Mouse (Mus musculus) G1E (cell line): ENCODE data around the gene Aqp5.

Experiments
- CTCF ChIP-seq: IDR thresholded peaks from 2 replicates; pipeline ENCODE4 v1.5.1; 2012; ENCODE audit warnings: low read depth, low read length, inconsistent platforms, mixed read lengths
- GATA1 ChIP-seq: IDR thresholded peaks from 2 replicates; pipeline ENCODE4 v1.6.1; 2012; ENCODE audit warnings: borderline replicate concordance, low read length, inconsistent platforms, mixed read lengths
- POLR2AphosphoS5 ChIP-seq: IDR thresholded peaks from 2 replicates; pipeline ENCODE4 v1.6.1; 2012; ENCODE audit warnings: low read depth, low read length, inconsistent platforms; ENCODE audit not compliant: insufficient replicate concordance
- TAL1 ChIP-seq: conservative IDR thresholded peaks from 2 replicates; pipeline ENCODE4 v1.6.1; 2012; ENCODE audit warnings: low read depth, low read length, inconsistent platforms, mixed read lengths

DNA sequence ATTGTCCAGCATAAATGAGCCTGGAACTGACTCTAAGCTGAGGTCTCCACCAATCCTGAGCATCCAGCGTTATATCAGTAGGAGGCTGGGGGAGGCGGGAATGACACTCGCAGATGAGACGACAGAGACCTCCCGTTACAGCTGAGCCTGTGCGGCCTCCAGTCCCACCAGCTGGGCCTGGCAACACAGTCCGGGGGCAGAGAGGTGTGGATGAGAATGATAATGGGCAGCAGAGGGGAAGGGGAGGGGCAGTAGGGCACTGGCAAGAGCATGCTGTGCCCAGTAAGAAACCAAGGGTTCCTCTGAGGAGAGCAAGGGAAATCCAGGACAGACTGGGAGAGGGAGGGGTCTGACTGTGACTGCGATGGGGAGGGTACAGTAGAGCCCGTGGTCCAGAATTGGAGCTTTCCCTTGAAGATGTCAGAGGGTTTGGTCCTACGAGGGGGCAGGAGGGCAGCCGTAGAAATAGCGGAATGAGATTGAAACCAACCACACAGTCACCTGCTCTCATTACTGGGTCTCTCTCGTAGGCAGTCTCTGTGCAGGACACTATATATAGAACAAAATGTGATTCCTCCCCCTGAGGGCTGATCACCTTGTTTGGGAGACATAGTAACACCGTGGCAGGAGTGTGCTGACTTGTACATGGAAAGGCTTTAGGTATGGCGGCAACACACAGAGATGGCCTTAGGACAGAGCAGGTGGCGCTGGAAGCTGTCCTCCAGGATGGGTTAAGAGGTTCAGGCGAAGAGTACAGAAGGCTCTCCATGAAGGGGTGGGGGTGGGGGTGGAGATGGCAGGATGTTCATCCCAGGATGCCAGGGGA is 8.9 kb downstream of the Aqp5 start:
- TF ChIP-seq CTCF (no peak), GATA1 (no peak), TAL1 (no peak), POLR2AphosphoS5 (no peak)
